Mouse (Mus musculus) embryonic facial prominence, embryonic 12.5 days (tissue): ENCODE results near the gene Gm7173. TPM values are rescaled to one million over a fixed set of nuclear protein-coding genes. Genes with fewer than 3 reads are reported as not detected.

ENCODE experiments used
- ATAC-seq: fragments of 200-750 bp; cut with Nextera tagmentation; 2 replicates; pipeline ENCODE4 v1.8.0; 2017; ENCODE audit not compliant: insufficient number of reproducible peaks, insufficient read depth, low FRiP score, low TSS enrichment
- H3K27ac ChIP-seq: fragments of 300-500 bp; sonication (generic); 2 replicates; pipeline ENCODE4 v1.5.1; 2016; ENCODE audit warnings: mild to moderate bottlenecking
- H3K27me3 ChIP-seq: fragments of 300-500 bp; sonication (generic); 2 replicates; pipeline ENCODE4 v1.6.1; 2016; ENCODE audit warnings: mild to moderate bottlenecking, moderate library complexity
- H3K36me3 ChIP-seq: fragments of 300-500 bp; sonication (generic); 2 replicates; pipeline ENCODE4 v1.6.1; 2016; ENCODE audit warnings: mild to moderate bottlenecking
- H3K4me1 ChIP-seq: fragments of 300-500 bp; sonication (generic); 2 replicates; pipeline ENCODE4 v1.6.1; 2016
- H3K4me2 ChIP-seq: fragments of 300-500 bp; sonication (generic); replicated peaks from 2 replicates; pipeline ENCODE4 v1.6.1; 2016; ENCODE audit warnings: mild to moderate bottlenecking, moderate library complexity
- H3K4me3 ChIP-seq: fragments of 300-500 bp; sonication (generic); 2 replicates; pipeline ENCODE4 v1.5.1; 2016; ENCODE audit warnings: mild to moderate bottlenecking
- H3K9ac ChIP-seq: fragments of 300-500 bp; sonication (generic); 2 replicates; pipeline ENCODE4 v1.6.1; 2016; ENCODE audit warnings: mild to moderate bottlenecking, moderate library complexity
- H3K9me3 ChIP-seq: fragments of 300-500 bp; sonication (generic); 2 replicates; pipeline ENCODE4 v1.6.1; 2016; ENCODE audit warnings: mild to moderate bottlenecking, moderate library complexity
- WGBS: fragments of 180-500 bp; shearing (Covaris S2); methylation state at CpG from one replicate; pipeline ENCODE4 v1.1.7; 2016; 5-methylcytosine and 5-hydroxymethylcytosine counted together
- polyA plus RNA-seq: library from polyadenylated mRNA; unstranded; fragments of >200 nt; fragmentation: Nextera tagmentation; extraction: Ambion mirVana; gene quantifications from 2 replicates; pipeline ENCODE4 v1.2.1, GENCODE M21; 2016

The Gm7173 gene
- 1.0 and 1.1 TPM in 2 replicates for polyA plus RNA-seq

- H3K27ac ChIP-seq, result no peak within 1 kb of the TSS
- H3K9me3 ChIP-seq, result no peaks in the 10 kb centered on the region
- no peaks in the 10 kb centered on the region for H3K36me3 ChIP-seq
- no peaks in the 10 kb centered on the region for H3K4me1 ChIP-seq
- ATAC-seq, result peak; percentile 60; the same call in 1 of the 2 replicates
- WGBS, result 31% methylated on average over 23 of the region's 23 CpGs
- H3K9ac ChIP-seq, result no peak within 1 kb of the TSS
- no peaks in the 10 kb centered on the region for H3K27me3 ChIP-seq
- H3K4me2 ChIP-seq, result peak within 1 kb of the TSS; percentile 43
- peak within 1 kb of the TSS; percentile 37 for H3K4me3 ChIP-seq
Observed at GRCm38 (mm10) chrX:79516977-79517645, at the start of gene Gm7173. Gene Gm7173, minus strand, starts transcription at chrX:79517285.

GRCm38 (mm10) chrX:79517646-79518016 is 546 bp upstream of the Gm7173 start:
- 63% methylated on average over 1 of the region's 1 CpGs for WGBS
- no peaks in the 10 kb centered on the region for H3K36me3 ChIP-seq
- no peaks in the 10 kb centered on the region for H3K27me3 ChIP-seq
- H3K4me1 ChIP-seq, result no peaks in the 10 kb centered on the region
- no peak overlapping the region for H3K27ac ChIP-seq
- no peaks in the 10 kb centered on the region for H3K9me3 ChIP-seq
- H3K9ac ChIP-seq, result no peak overlapping the region
- ATAC-seq, result no peak
- peak overlapping the region; percentile 43 for H3K4me2 ChIP-seq
- H3K4me3 ChIP-seq, result peak overlapping the region; percentile 37

- Histone ChIP-seq H3K27me3 (no peaks in the 10 kb centered on the region), H3K27ac (no peak overlapping the region), H3K36me3 (no peaks in the 10 kb centered on the region), H3K4me1 (no peaks in the 10 kb centered on the region), H3K9ac (no peak overlapping the region), H3K9me3 (no peaks in the 10 kb centered on the region), H3K4me2 (no peak overlapping the region), H3K4me3 (no peak overlapping the region)
- ATAC-seq, result no peak
Observed at GRCm38 (mm10) chrX:79316790-79317189, 200.3 kb downstream of the Gm7173 start.

Other genes with a start within 250 kb of the Gm7173 start
- gene Mageb16, start 154.2 kb upstream of the Gm7173 start, polyA plus RNA-seq, result 0.29 TPM in 1 of 2 replicates, not detected in the other